Mouse (Mus musculus): ENCODE results near the gene Slc44a1.

The Slc44a1 gene

GRCm38 (mm10) chr4:53621084-53621483 lies 180.9 kb downstream of the Slc44a1 start:
- DNase-seq: no peak

DNA sequence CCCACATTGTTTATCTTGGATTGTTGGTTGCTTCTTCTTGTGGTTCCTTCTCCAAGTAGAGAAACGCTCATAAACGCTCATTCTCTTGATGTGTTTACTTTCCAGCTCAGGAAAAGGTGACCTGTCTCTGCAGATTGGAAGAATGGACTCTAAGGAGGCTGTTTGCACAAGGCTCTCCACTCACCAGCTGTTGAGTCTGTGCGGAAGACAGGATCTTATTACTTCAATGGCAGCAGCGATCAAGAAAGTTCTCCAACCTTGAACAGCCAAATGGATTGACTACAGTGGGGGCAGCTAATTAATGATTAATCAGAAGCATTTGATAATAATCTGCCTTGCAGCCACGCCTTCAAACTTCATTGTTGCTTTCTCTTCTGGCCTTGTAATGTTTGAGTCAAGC lies 181.3 kb downstream of the Slc44a1 start:
- DNase-seq: no peak

DNA sequence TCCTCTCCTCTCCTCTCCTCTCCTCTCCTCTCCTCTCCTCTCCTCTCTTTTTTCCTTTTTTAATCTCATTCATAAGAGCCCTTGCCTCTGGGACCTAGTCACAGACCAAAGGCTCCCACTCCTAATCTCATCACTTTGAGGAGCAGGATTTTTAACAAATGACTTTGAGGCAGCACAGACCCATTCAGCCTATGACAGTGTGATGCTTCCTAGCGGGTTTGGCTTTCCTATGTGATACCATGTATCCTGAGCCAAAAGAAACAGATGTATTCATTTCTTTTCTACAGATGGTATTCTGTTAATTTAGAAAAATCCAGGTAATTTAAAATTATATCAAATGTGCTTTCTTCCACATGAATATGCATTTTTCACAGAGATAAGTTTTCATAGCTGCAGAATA lies 183.5 kb downstream of the Slc44a1 start:
- no peak for DNase-seq

DNA sequence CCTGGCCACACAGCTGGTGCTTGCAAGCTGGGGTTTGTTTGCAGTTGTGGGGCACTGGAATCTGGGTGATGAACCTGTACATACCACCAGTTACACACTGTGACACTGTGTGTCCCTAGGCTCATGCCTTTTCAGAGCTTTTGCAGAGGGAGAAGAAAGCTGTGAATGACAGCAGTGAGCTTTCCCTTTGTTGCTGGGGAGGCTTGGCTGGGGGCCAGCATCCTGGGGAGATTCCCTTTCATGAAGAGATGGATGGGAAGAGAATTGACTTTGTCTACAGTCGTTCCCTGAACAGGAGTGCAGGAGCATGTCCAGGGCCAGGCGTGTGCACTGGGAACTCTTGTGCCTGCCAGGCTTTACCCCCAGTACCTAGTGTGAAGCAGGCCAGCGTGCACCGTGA lies 184.6 kb downstream of the Slc44a1 start:
- peak; percentile 72 to 78 for DNase-seq

- no peak for DNase-seq
Observed at GRCm38 (mm10) chr4:53625263-53625662, 185.1 kb downstream of the Slc44a1 start.

DNA sequence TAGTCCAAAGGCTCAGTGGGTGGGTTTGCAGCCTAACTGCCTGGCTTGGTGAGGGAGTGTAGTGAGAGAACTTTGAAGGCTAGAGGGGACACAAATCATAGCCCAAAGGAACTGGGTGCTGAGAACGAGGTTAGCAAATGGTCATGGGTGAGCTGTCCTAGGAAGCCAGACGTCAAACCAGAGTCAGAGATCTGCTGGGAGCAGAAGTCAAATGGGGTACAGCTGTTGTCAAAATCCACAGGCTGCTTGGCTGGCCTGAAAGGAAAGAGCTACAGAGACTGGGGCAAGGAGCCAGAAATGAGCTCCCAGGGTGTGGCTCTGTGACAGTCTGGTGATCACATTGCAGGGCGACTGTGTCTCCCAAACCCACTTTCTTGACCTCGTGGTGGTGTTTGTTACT lies 188.7 kb downstream of the Slc44a1 start:
- DNase-seq: peak; percentile 70 to 77

DNA sequence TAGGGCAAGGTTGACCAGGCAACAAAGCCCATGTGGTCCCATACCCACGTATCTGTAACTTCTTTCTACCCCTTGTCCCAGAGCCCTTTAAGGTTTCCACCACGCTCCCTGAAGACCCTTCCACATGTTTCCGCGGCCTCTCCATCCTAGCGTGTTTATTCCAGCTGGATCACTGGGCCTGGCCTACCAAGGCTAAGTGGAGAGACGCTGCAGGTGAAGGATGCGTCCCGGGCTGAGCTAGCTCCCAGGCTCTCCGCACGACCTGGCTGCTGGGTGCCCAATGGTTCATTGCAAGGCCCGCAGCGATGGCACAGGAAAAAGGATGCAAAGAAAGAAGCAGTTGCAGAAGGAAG lies 190.7 kb downstream of the Slc44a1 start:
- DNase-seq: no peak

DNA sequence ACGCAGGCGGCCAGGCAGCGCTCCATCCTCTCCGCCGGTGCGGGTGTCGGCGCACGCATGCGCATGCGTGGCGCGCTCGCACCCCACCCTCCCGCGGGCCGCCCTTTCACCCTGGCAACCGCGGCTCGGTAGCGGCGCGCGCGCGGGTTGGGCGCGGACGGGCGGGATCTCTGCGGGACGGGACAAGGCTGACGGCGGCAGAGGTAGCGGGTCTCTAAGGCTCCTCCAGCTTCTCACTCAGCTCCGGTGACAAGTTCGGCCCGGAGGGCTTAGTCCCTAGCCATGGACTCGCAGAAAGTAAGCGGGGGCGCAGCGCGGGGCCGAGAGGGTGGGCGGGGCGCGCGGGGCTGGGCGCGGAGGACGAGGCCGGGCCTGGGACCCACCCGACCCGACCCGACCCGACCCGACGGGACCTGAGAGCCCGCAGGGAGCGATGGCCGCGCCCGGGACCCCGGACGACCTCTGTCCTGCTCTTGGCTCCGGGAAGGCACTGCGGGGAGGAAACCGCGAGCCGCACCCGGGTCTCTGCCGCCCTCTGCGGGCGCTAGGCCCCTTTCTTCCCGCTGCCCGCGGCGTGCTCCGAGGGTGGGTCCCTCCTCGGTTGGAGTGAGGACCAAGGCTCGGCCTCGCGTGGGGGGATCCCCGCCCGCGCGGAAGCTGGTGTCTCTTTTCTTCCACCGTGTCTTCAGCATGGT lies 191.2 kb downstream of the Slc44a1 start, which contains the start of gene Fsd1l:
Gene Fsd1l, plus strand, starts transcription at position 156 of the 695 bp plus-strand sequence.
- DNase-seq: peak; percentile 81 to 89

- no peak for DNase-seq
Observed at GRCm38 (mm10) chr4:53632011-53632349, 191.8 kb downstream of the Slc44a1 start.

DNA sequence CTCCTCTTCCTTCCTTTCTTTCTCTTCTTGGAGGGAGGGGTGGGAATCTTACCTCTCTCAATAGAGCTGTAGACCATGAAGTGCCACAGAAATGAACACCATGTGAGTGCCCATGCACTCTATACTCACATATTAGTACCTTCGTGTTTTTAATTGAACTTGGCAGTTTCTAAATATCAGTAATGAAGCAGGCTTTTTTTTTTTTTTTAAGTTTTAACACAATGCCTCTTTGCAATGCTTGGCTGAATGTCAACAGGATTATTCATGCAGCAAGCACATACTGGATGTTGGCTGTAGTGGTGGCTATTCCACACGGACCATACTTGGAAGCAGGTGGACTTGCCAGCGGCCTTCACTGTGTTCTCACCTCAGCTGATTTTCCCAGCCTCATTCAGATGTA lies 195.1 kb downstream of the Slc44a1 start:
- DNase-seq: no peak

DNA sequence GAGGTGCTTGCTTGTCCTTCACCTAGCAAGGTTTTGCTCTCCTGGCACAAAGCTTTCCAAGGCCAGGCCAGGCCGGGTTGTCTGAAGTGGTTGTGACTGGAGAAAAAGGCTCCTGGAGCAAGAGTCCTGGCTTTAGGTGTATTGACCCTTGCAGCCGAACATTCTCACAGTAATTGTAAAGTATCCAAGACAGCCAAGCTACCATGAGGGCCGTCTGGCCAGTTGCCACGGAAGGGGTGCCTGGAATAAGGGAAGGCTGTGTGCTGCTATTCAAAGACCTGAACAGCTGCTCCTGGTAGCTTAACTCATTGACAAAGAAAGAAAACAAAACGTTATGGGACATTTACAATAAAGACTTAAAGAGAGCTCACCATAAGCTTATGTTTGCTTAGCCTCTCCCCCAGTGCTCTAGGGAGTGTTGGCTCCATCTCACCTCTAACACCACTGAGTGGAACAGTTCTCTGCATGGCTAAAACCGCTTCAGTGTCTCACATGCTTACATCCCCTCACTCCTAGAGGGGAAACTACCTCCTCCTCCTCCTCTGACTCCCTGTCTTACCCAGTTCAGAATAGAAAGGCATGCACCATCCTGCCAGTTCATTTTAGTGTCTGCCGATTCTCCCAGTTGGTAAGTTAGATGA lies 197.2 kb downstream of the Slc44a1 start:
- DNase-seq: peak; percentile 25 to 32

GRCm38 (mm10) chr4:53638549-53639123 lies 198.4 kb downstream of the Slc44a1 start:
- peak in 1 of 2 experiments; percentile 12 for DNase-seq

GRCm38 (mm10) chr4:53658029-53658428 lies 217.8 kb downstream of the Slc44a1 start:
- no peak for DNase-seq

GRCm38 (mm10) chr4:53660711-53661110 lies 220.5 kb downstream of the Slc44a1 start:
- DNase-seq: no peak
